Mouse (Mus musculus) liver, embryonic 14.5 days (tissue): ENCODE measurements around the gene Flt3l.

Experiments used
- CTCF ChIP-seq: IDR thresholded peaks from 2 replicates; pipeline ENCODE4 v1.5.1; 2016; ENCODE audit warnings: antibody characterized with exemption, low read depth, control low read depth
- EP300 ChIP-seq: IDR thresholded peaks from 2 replicates; pipeline ENCODE4 v1.6.1; 2016; ENCODE audit warnings: antibody characterized with exemption, low read depth

GRCm38 (mm10) chr7:45185921-45186320 is 49.7 kb upstream of the Flt3l start:
- no peak for TF ChIP-seq CTCF
- no peak for TF ChIP-seq EP300
